Mouse (Mus musculus) gastrocnemius, postnatal 14 days (tissue): ENCODE measurements around the gene Glt8d1. TPM values are rescaled to one million over a fixed set of nuclear protein-coding genes. Genes with fewer than 3 reads are reported as not detected.

Source experiments
- DNase-seq: peaks from one replicate; pipeline ENCODE4 v3.0.0; 2021; ENCODE audit warnings: mixed read lengths
- intact Hi-C: fragments of 180-260 bp; cut with DNase I; formaldehyde crosslinking; loops from one replicate; pipeline ENCODE4 v1.15.1; 2025; ENCODE audit warnings: low total_unique reads
- long read RNA-seq, 2 experiments: library from polyadenylated mRNA; stranded (forward); transcript quantifications; one replicate each; pipeline ENCODE4 v2.0.0; 2021
- total RNA-seq, 2 experiments: library from RNA; stranded (reverse); gene quantifications; 2 replicates each; pipeline ENCODE4 v1.2.3; 2021

The Glt8d1 gene
- 10 to 100 TPM; 14.1 to 15.0 TPM for total RNA-seq
- long read RNA-seq, experiment 1, partial matches to known transcripts = 0 of 12 reads
- long read RNA-seq, experiment 1, other reads (novel, unspliced or antisense) = 6 of 12 reads
- long read RNA-seq, experiment 2, partial matches to known transcripts = 0 of 9 reads
- long read RNA-seq, experiment 2, other reads (novel, unspliced or antisense) = 4 of 9 reads

DNA sequence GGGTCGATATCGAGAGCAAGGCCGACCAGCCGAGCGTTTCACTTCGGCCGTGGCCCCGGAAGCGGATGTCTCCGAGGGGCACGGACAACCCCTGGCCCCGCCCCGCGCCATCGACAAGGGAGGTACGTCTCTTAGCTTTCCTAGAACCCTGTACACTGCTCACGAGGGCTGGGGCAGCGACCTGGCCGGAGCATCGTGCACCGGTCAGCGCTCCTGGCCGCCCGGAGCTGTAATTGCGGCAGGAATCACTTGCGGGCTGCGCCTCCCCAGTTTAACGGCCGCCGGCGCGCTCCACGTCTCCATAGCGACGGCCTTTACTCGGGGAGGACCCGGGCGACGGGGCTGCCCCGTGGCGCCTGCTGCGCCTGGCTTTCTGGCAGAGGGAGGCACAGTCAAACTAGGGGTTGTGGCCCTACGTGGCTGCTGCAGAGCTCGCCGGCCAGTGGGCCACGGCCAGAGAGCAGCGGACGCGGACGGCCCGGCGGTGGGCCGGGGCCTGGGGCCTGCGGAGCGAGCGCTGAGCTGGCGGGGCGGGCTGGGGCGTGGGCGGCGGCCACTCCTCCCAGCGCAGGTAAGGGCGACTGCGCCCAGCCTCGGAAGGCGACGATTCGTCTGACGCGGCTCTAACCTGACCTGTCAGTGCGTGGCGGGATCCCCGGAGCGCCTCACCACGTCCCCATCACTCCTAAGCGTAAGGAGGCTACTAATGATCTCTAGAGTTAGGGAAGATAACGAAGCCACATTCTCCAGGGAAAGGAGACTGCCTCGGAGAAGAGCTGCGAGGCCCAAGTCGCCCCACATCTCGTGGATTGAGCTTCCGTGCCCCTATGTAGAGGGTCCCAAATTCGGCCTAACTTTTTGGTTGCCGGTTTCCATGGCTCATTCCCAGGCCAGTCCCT, at the start of gene Glt8d1, which contains the start of gene Spcs1:
Gene Glt8d1 (plus strand): TSS at position 94 of the 899 bp plus-strand sequence.
Gene Spcs1 (minus strand): TSS at position 366 of the 899 bp plus-strand sequence.
- DNase-seq = peak; percentile 89
- intact Hi-C loops = no loop called here

DNA sequence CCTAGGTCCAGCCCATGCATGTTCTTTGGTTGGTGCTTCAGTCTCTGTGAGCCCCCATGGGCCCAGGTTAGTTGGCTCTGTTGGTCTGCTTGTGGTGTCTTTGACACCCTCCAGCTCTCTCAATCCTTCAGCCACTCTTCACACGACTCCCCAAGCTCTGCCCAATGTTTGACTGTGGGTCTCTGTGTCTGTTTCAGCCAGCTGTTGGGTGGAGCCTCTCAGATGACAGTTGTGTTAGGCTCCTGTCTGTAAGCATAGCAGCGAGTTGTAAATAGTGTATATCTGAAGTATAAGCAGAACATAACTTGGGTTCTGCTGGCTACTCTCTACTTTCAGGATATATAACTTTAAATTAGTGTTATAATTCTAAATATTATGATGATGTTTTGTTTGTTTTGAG, 42.7 kb upstream of the Glt8d1 start:
- intact Hi-C loops = no loop called here

DNA sequence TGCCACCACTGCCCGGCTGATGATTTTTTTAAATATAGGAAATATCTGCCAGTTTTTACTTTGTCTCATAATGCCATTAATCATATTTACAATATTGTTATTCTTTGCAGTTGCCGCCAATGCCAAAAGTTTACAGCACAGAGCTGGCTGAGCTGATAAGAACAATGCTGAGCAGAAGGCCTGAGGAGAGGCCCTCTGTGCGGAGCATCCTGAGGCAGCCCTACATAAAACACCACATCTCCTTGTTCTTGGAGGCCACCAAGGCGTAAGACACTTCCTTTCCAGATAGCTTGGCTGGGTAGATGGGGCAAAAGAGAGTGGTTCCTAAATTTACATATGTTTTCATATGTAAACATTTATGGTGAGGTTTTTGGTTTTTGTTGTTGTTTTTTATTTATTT, 42.2 kb upstream of the Glt8d1 start:
- DNase-seq = no peak
- intact Hi-C loops = no loop called here

More for the DNA sequence above, 42.7 kb upstream of the Glt8d1 start:
- DNase-seq = no peak

GRCm38 (mm10) chr14:30960366-30960765, 40.8 kb upstream of the Glt8d1 start:
- DNase-seq = no peak
- intact Hi-C loops = no loop called here

GRCm38 (mm10) chr14:30974204-30974603, 27.0 kb upstream of the Glt8d1 start:
- DNase-seq = no peak

DNA sequence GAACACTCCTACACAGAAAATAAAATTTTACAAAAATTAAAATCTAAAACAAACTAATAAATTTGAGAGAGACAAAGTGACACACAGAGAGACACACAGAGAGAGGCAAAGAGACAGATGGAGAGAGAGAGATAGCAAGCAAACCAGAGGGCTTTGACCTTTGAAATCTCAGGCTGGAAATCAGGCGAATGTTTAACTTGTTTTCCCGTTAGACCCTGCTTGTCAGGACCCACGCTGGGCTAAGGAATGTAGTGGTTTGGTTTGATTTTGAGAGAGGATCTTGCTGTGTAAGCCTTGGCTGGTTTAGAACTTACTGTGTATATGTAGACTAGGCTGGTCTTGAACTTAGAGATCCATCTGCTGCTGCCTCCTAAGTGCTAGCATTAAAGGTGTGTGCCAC, 25.0 kb upstream of the Glt8d1 start:
- intact Hi-C loops = no loop called here

More at GRCm38 (mm10) chr14:30974204-30974603, 27.0 kb upstream of the Glt8d1 start:
- intact Hi-C loops = no loop called here

DNA sequence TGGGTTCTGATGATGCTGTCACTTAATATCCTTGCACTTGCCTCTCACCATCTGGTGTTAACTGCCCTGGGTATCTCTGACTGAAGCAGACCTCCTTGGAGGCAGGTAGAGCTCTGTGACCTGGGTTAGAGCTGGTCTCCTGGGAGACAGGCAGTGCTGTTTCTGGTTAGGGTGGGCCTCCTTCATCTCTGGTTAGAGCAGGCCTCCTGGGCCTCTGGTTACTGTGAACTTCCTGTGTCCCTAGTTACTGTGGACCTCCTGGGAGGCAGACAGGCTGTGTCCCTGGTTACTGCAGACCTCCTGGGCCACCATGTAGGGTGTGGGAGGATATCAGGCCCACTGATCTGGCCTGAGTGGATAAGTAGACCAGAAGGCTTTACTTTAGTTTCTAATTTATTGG, 4.8 kb upstream of the Glt8d1 start:
- intact Hi-C loops = no loop called here
- DNase-seq = no peak

More for the DNA sequence above, 25.0 kb upstream of the Glt8d1 start:
- DNase-seq = no peak

- intact Hi-C loops = no loop called here
- no peak for DNase-seq
These were observed 844 bp upstream of the Glt8d1 start for GRCm38 (mm10) chr14:31000356-31000755.

- intact Hi-C loops = no loop called here
- no peak for DNase-seq
These were observed 339 bp upstream of the Glt8d1 start for GRCm38 (mm10) chr14:31000816-31001306.

DNA sequence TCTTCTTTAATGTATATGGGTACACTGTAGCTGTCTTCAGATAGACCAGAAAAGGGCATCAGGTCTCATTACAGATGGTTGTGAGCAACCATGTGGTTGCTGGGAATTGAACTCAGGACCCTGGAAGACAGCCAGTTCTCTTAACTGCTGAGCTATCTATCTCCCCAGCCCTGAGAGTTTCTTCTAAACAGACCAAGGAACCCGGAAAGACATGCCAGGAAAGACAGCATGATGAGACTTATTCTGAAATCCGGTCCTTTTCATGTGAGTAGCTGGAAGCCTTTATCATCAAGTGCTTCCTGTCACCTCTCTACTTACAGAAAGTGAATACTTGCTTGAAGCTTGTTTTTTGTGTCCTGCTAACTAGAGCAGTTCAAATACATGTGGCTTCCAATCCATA, 3.3 kb downstream of the Glt8d1 start:
- intact Hi-C loops = no loop called here
- DNase-seq = no peak

GRCm38 (mm10) chr14:31006779-31007178, 5.6 kb downstream of the Glt8d1 start:
- intact Hi-C loops = no loop called here
- DNase-seq = no peak

GRCm38 (mm10) chr14:31011588-31011987, 10.4 kb downstream of the Glt8d1 start:
- no peak for DNase-seq
- intact Hi-C loops = no loop called here

DNA sequence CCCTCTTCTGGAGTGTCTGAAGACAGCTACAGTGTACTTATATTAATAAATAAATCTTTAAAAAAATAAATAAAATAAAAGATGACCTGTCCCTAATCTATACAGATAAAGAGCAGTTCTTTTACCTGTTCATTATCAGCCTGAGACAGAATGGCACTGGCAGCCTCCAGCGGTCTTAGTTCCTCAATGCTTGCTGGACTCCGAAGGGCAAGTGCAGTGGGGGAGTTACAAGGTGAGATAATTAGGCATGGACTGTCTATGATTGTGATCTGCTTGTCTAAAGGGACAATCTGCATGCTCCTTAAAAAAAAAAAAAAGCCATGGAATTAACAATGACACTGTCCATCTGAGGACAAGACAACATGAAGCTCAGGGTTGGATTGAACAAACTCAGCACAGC, 12.7 kb downstream of the Glt8d1 start:
- no peak for DNase-seq
- intact Hi-C loops = no loop called here

- DNase-seq = no peak
- intact Hi-C loops = no loop called here
These were observed 14.9 kb downstream of the Glt8d1 start for GRCm38 (mm10) chr14:31016063-31016462.

DNA sequence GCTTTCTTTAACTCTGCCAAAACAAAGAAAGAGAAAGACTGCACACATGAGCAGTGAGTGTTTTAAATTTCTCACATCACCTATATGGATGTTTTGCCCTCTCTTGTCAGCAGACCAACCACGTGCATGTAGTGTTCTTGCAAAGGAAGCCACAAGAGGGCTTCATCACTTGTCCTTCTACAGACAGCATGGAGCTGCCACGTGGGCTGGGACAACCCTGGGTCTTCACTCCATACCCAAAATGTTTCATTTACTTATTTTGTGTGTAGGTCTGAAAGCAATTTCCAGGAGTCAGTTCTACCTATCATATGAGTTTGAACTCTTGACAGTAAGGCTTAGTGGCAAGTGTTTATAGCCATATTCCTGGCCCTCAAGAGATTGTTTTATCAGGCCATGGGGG, 16.7 kb downstream of the Glt8d1 start:
- DNase-seq = no peak
- intact Hi-C loops = no loop called here

DNA sequence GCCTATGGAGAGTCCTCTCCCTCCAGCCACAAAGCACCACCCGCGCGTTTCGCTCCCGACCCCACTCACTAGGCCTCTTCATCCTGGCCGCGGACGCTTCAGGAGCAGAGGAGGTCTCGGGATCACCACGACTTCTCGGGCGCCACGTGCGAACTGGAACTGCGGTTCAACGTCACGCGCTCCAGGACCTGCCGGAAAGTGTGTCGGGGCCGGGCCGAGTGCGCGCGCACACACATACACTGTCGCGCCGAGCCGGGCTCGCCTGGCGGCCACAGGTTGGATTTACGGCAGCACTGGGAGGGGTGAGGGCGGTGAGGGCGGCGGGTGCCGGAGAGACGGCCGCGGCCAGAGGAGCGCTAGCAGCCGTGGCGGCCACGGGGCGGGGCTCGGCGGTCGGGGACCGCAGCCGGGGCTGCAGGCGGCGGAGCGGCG, 17.7 kb downstream of the Glt8d1 start, which contains the start of the genes Pbrm1 and Gnl3:
Gene Pbrm1 (plus strand): TSS at position 279 of the 432 bp plus-strand sequence.
Gene Gnl3 (minus strand): TSS at position 293 of the 432 bp plus-strand sequence.
- intact Hi-C loops = no loop called here
- peak; percentile 97 for DNase-seq

DNA sequence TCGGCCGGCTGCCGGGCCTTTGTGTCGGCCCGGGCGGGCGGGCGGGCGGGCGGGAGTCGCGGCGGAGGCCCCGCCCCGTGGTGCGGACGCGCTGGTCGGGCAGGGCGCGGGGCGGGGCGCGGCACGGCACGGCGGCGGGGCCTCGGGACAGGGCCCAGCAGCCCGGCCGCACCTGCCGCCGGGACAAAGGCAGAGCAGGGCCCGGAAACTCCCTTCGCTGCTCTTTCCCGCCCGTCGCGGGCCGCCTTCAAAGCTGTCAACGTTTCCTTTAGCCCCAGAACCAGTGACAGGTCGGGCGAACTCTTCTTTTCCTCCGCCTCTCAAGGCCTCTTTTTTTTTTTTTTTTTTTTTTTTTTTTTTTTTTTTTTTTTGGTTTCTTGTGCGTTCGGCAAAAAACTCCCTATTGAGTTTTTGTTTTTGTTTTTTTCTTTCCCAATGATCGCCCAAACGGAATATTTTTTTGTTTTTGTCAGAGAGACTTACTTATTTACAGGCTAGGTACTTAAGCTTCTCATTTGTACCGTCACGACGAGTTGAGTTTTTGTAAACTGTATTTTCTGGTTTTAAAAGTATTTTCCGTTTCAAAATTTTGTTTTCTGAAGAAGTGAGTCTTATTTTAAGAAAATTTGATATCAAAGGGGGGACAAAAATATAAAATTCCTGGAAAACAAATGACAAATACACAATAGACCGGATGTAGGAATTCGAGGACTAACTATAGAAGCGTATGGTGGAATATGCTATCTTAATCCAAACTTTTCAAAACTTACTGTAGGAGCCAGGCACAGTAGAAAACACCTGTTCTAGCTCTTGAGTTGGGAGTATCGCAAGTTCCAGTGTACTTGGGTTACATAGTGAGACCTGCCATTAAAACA, 18.4 kb downstream of the Glt8d1 start:
- DNase-seq = peak; percentile 82
- intact Hi-C loops = no loop called here

DNA sequence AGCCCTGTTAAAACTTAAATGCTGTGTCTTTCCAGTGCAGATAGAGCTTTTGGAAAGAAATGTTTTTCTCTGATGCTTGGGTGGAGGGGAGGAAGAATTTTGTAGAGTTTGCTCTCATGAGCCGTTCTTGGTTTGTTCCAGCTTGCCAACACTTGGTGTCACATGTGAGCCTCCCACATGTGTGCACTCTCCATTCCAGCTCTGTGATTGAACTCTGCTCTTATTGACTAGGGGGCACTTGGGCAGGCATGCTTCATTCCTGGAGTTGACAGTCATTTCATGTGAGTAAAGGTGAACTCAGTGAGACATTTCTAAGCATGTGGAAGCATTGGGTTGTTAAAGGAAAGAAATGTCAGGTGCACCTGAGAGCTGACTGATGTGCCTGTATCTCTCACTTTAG, 21.4 kb downstream of the Glt8d1 start:
- DNase-seq = no peak
- intact Hi-C loops = no loop called here

DNA sequence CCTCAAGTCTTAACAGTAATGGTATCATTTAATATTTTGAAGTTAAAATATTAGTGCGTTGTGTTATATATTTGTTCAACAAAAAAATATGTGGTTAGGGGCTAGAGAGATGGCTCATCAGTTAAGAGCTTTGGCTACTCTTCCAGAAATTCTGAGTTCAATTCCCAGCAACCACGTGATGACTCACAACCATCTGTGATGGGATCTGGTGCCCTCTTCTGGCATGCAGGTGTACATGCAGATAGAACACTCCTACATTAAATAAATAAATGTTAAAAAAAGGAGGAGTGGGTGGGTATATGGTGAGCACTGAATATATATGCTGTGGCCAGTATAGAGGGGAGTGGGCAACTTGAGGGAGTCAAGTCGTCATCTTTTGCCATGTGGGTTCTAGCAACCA, 24.6 kb downstream of the Glt8d1 start:
- intact Hi-C loops = no loop called here
- DNase-seq = no peak

GRCm38 (mm10) chr14:31045296-31045695, 44.1 kb downstream of the Glt8d1 start:
- intact Hi-C loops = no loop called here
- no peak for DNase-seq
